Mouse (Mus musculus): Measurements from ENCODE around the gene Prrc2b. TPM values are rescaled to one million over a fixed set of nuclear protein-coding genes. Genes with fewer than 3 reads are reported as not detected.

Prrc2b gene
- polyA plus RNA-seq, 1 experiment from 2014 or later = 39.3 TPM

GRCm38 (mm10) chr2:32167819-32168218, 16.9 kb downstream of the Prrc2b start:
- peak overlapping the region; percentile 93 for H3K27ac ChIP-seq (ENCODE audit: low read depth, low read length)
- H3K9me3 ChIP-seq (replicated peaks; ENCODE audit: control insufficient read depth, low read length) = no peaks in the 10 kb centered on the region
- peaks cover 61% of the 10 kb centered on the region for H3K4me1 ChIP-seq (ENCODE audit: control insufficient read depth, insufficient read depth, low read length)
- no peaks in the 10 kb centered on the region for H3K27me3 ChIP-seq (ENCODE audit: control insufficient read depth, insufficient read depth, low read length)
- peak overlapping the region; percentile 61 for H3K4me2 ChIP-seq
- peak overlapping the region; percentile 63 for H3K9ac ChIP-seq (ENCODE audit: low read depth, low read length)
- 5% methylated on average over 7 of the region's 7 CpGs for WGBS (ENCODE audit: insufficient replicate concordance)
- ATAC-seq (replicated peaks; ENCODE audit: insufficient number of reproducible peaks, low FRiP score, low TSS enrichment) = peak; percentile 55; the same call in 1 of the 2 replicates
- H3K4me3 ChIP-seq (ENCODE audit: low read depth, low read length) = peak overlapping the region; percentile 13
- no peaks in the 10 kb centered on the region; the same call in 1 of the 2 replicates for H3K36me3 ChIP-seq (ENCODE audit: control insufficient read depth, insufficient read depth, low read length)

- Histone ChIP-seq H3K4me3 (ENCODE audit: low read depth, low read length) (no peak overlapping the region), H3K27me3 (ENCODE audit: control insufficient read depth, insufficient read depth, low read length) (no peaks in the 10 kb centered on the region), H3K9ac (ENCODE audit: low read depth, low read length) (0 out of 2 replicates have a peak overlapping the region, but pooled peaks have one; percentile 50), H3K27ac (ENCODE audit: low read depth, low read length) (no peak overlapping the region), H3K9me3 (replicated peaks; ENCODE audit: control insufficient read depth, low read length) (no peaks in the 10 kb centered on the region), H3K36me3 (ENCODE audit: control insufficient read depth, insufficient read depth, low read length) (no peaks in the 10 kb centered on the region; the same call in 1 of the 2 replicates), H3K4me1 (ENCODE audit: control insufficient read depth, insufficient read depth, low read length) (peaks cover 66% of the 10 kb centered on the region), H3K4me2 (0 out of 2 replicates have a peak overlapping the region, but pooled peaks have one; percentile 34)
- ATAC-seq (replicated peaks; ENCODE audit: insufficient number of reproducible peaks, low FRiP score, low TSS enrichment) = no peak
- WGBS (ENCODE audit: insufficient replicate concordance) = 76% methylated on average over 5 of the region's 5 CpGs
Observed at GRCm38 (mm10) chr2:32169292-32169691, 18.4 kb downstream of the Prrc2b start.

- peaks cover 66% of the 10 kb centered on the region for H3K4me1 ChIP-seq (ENCODE audit: control insufficient read depth, insufficient read depth, low read length)
- 64% methylated on average over 8 of the region's 8 CpGs for WGBS (ENCODE audit: insufficient replicate concordance)
Observed at GRCm38 (mm10) chr2:32170010-32170409, 19.1 kb downstream of the Prrc2b start.

GRCm38 (mm10) chr2:32171658-32172433, 21.0 kb downstream of the Prrc2b start:
- 85% methylated on average over 14 of the region's 14 CpGs for WGBS (ENCODE audit: insufficient replicate concordance)
- Histone ChIP-seq H3K4me3 (ENCODE audit: low read depth, low read length) (no peak overlapping the region), H3K9me3 (replicated peaks; ENCODE audit: control insufficient read depth, low read length) (no peaks in the 10 kb centered on the region), H3K9ac (ENCODE audit: low read depth, low read length) (no peak overlapping the region), H3K4me1 (ENCODE audit: control insufficient read depth, insufficient read depth, low read length) (peaks cover 71% of the 10 kb centered on the region), H3K4me2 (no peak overlapping the region), H3K36me3 (ENCODE audit: control insufficient read depth, insufficient read depth, low read length) (no peaks in the 10 kb centered on the region; the same call in 1 of the 2 replicates), H3K27me3 (ENCODE audit: control insufficient read depth, insufficient read depth, low read length) (no peaks in the 10 kb centered on the region), H3K27ac (ENCODE audit: low read depth, low read length) (no peak overlapping the region; the same call in 1 of the 2 replicates)
- no peak for ATAC-seq (replicated peaks; ENCODE audit: insufficient number of reproducible peaks, low FRiP score, low TSS enrichment)

More at GRCm38 (mm10) chr2:32170010-32170409, 19.1 kb downstream of the Prrc2b start:
- no peaks in the 10 kb centered on the region for H3K27me3 ChIP-seq (ENCODE audit: control insufficient read depth, insufficient read depth, low read length)
- no peak overlapping the region for H3K4me3 ChIP-seq (ENCODE audit: low read depth, low read length)
- no peaks in the 10 kb centered on the region; the same call in 1 of the 2 replicates for H3K36me3 ChIP-seq (ENCODE audit: control insufficient read depth, insufficient read depth, low read length)
- peak overlapping the region; percentile 23 for H3K4me2 ChIP-seq
- no peaks in the 10 kb centered on the region for H3K9me3 ChIP-seq (replicated peaks; ENCODE audit: control insufficient read depth, low read length)
- peak overlapping the region; percentile 35; the same call in 1 of the 2 replicates for H3K9ac ChIP-seq (ENCODE audit: low read depth, low read length)
- H3K27ac ChIP-seq (ENCODE audit: low read depth, low read length) = peak overlapping the region; percentile 58
- no peak for ATAC-seq (replicated peaks; ENCODE audit: insufficient number of reproducible peaks, low FRiP score, low TSS enrichment)

DNA sequence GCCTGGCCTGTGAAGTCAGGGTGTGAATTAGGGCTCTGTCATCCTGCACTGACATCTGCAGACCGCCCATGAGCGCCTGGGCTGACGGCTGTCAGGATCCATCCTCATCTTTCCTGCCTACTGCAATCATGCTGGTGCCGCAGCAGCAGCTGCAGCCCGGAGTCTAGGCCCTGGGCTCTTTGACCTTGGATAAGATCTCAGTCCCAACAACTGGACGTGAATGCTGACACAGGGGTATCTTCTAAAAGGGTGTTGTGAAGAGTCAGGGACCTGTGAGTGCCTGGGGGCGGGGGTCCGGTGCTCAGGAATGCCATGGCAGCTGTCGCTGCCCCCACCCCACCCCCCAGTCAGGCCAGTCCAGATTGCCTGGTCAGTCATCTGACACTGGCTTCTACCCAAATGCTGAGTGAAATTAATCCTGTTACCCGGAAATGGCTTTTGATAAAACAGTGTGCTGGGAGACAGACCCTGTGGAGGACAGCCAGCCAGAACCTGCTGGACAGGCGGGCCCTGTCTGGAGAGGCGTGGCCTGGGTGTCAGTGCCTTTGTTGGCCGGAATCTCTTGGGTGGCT, 23.4 kb downstream of the Prrc2b start:
- Histone ChIP-seq H3K4me3 (ENCODE audit: low read depth, low read length) (peak overlapping the region; percentile 23), H3K4me1 (ENCODE audit: control insufficient read depth, insufficient read depth, low read length) (peaks cover 70% of the 10 kb centered on the region), H3K4me2 (peak overlapping the region; percentile 53), H3K27me3 (ENCODE audit: control insufficient read depth, insufficient read depth, low read length) (no peaks in the 10 kb centered on the region), H3K9me3 (replicated peaks; ENCODE audit: control insufficient read depth, low read length) (no peaks in the 10 kb centered on the region), H3K36me3 (ENCODE audit: control insufficient read depth, insufficient read depth, low read length) (no peaks in the 10 kb centered on the region), H3K27ac (ENCODE audit: low read depth, low read length) (peak overlapping the region; percentile 96), H3K9ac (ENCODE audit: low read depth, low read length) (peak overlapping the region; percentile 61)
- WGBS (ENCODE audit: insufficient replicate concordance) = 6% methylated on average over 13 of the region's 13 CpGs
- ATAC-seq (replicated peaks; ENCODE audit: insufficient number of reproducible peaks, low FRiP score, low TSS enrichment) = peak; percentile 71

GRCm38 (mm10) chr2:32175051-32175466, 24.2 kb downstream of the Prrc2b start:
- peak overlapping the region; percentile 53 for H3K4me2 ChIP-seq
- H3K9me3 ChIP-seq (replicated peaks; ENCODE audit: control insufficient read depth, low read length) = no peaks in the 10 kb centered on the region
- ATAC-seq (replicated peaks; ENCODE audit: insufficient number of reproducible peaks, low FRiP score, low TSS enrichment) = 0 out of 2 replicates have a peak, but pooled peaks have one; percentile 15
- no peaks in the 10 kb centered on the region for H3K27me3 ChIP-seq (ENCODE audit: control insufficient read depth, insufficient read depth, low read length)
- WGBS (ENCODE audit: insufficient replicate concordance) = 22% methylated on average over 7 of the region's 7 CpGs
- H3K36me3 ChIP-seq (ENCODE audit: control insufficient read depth, insufficient read depth, low read length) = no peaks in the 10 kb centered on the region
- H3K4me1 ChIP-seq (ENCODE audit: control insufficient read depth, insufficient read depth, low read length) = peaks cover 70% of the 10 kb centered on the region
- H3K4me3 ChIP-seq (ENCODE audit: low read depth, low read length) = peak overlapping the region; percentile 23; the same call in 1 of the 2 replicates
- peak overlapping the region; percentile 61 for H3K9ac ChIP-seq (ENCODE audit: low read depth, low read length)
- H3K27ac ChIP-seq (ENCODE audit: low read depth, low read length) = peak overlapping the region; percentile 96

- H3K27ac ChIP-seq (ENCODE audit: low read depth, low read length) = peak overlapping the region; percentile 96
- no peaks in the 10 kb centered on the region for H3K36me3 ChIP-seq (ENCODE audit: control insufficient read depth, insufficient read depth, low read length)
- H3K4me2 ChIP-seq = peak overlapping the region; percentile 53; the same call in 1 of the 2 replicates
- ATAC-seq (replicated peaks; ENCODE audit: insufficient number of reproducible peaks, low FRiP score, low TSS enrichment) = no peak
- H3K4me3 ChIP-seq (ENCODE audit: low read depth, low read length) = no peak overlapping the region
- no peaks in the 10 kb centered on the region for H3K9me3 ChIP-seq (replicated peaks; ENCODE audit: control insufficient read depth, low read length)
- peaks cover 69% of the 10 kb centered on the region for H3K4me1 ChIP-seq (ENCODE audit: control insufficient read depth, insufficient read depth, low read length)
- peak overlapping the region; percentile 61; the same call in 1 of the 2 replicates for H3K9ac ChIP-seq (ENCODE audit: low read depth, low read length)
- no peaks in the 10 kb centered on the region for H3K27me3 ChIP-seq (ENCODE audit: control insufficient read depth, insufficient read depth, low read length)
- 87% methylated on average over 6 of the region's 6 CpGs for WGBS (ENCODE audit: insufficient replicate concordance)
Observed at GRCm38 (mm10) chr2:32175508-32175907, 24.6 kb downstream of the Prrc2b start.

DNA sequence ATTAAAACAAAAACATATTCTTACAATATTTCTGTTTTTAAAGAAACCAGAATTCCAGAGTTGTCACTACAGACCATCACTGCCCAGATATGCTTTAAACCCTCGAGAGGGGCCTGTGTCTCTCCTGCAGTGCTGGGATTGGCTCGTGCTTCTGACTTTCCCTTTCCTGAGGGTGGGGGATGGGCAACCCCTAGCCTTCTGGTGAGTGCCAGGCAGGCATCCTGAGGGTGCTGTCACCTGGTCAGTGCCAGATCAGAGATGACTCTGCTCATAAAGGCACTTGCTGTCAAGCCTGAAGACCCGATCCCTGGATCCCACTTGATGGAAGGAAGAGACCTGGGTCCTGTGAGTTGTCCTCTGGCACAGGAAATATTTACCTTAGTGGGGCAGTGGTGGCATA, 26.0 kb downstream of the Prrc2b start:
- no peaks in the 10 kb centered on the region for H3K9me3 ChIP-seq (replicated peaks; ENCODE audit: control insufficient read depth, low read length)
- WGBS (ENCODE audit: insufficient replicate concordance) = 25% methylated on average over 3 of the region's 3 CpGs
- H3K4me2 ChIP-seq = no peak overlapping the region
- H3K4me3 ChIP-seq (ENCODE audit: low read depth, low read length) = no peak overlapping the region
- ATAC-seq (replicated peaks; ENCODE audit: insufficient number of reproducible peaks, low FRiP score, low TSS enrichment) = no peak
- no peak overlapping the region for H3K9ac ChIP-seq (ENCODE audit: low read depth, low read length)
- H3K4me1 ChIP-seq (ENCODE audit: control insufficient read depth, insufficient read depth, low read length) = peaks cover 65% of the 10 kb centered on the region
- H3K36me3 ChIP-seq (ENCODE audit: control insufficient read depth, insufficient read depth, low read length) = no peaks in the 10 kb centered on the region
- H3K27me3 ChIP-seq (ENCODE audit: control insufficient read depth, insufficient read depth, low read length) = no peaks in the 10 kb centered on the region
- no peak overlapping the region for H3K27ac ChIP-seq (ENCODE audit: low read depth, low read length)

Data from heart, embryonic 11.5 days (tissue).